Mouse (Mus musculus) gastrocnemius, adult 8-10 months (tissue): Measurements from ENCODE around the gene Rnf208. TPM values are rescaled to one million over a fixed set of nuclear protein-coding genes. Genes with fewer than 3 reads are reported as not detected.
A peak's percentile ranks its signal among the peaks of the same experiment; 100 is the strongest.

ENCODE experiments used
- DNase-seq, 2 experiments: peaks; one replicate each; pipeline ENCODE4 v3.0.0; 2022; ENCODE audit warnings: low spot score in 2 of 2
- total RNA-seq, 4 experiments: library from RNA; stranded (reverse); gene quantifications; 2 replicates each; pipeline ENCODE4 v1.2.4; 2022

The Rnf208 gene
- total RNA-seq, 4 experiments from 2014 or later, result 0.36 to 0.87 (median 0.69) TPM

DNA sequence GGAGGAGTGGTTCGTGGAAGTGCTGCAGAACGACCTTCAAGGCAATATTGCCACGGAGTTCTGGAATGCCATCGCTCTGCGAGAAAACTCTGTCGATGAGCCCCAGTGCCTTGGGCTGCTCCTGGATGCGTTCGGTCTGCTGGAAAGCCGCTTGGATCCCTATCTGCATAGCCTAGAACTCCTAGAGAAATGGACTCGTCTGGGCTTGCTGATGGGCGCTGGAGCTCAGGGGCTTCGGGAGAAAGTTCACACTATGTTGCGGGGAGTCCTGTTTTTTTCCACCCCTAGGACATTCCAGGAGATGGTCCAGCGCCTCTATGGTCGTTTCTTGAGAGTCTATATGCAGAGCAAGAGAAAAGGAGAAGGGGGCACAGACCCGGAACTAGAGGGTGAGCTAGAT, 31.0 kb downstream of the Rnf208 start:
- no peak for DNase-seq

DNA sequence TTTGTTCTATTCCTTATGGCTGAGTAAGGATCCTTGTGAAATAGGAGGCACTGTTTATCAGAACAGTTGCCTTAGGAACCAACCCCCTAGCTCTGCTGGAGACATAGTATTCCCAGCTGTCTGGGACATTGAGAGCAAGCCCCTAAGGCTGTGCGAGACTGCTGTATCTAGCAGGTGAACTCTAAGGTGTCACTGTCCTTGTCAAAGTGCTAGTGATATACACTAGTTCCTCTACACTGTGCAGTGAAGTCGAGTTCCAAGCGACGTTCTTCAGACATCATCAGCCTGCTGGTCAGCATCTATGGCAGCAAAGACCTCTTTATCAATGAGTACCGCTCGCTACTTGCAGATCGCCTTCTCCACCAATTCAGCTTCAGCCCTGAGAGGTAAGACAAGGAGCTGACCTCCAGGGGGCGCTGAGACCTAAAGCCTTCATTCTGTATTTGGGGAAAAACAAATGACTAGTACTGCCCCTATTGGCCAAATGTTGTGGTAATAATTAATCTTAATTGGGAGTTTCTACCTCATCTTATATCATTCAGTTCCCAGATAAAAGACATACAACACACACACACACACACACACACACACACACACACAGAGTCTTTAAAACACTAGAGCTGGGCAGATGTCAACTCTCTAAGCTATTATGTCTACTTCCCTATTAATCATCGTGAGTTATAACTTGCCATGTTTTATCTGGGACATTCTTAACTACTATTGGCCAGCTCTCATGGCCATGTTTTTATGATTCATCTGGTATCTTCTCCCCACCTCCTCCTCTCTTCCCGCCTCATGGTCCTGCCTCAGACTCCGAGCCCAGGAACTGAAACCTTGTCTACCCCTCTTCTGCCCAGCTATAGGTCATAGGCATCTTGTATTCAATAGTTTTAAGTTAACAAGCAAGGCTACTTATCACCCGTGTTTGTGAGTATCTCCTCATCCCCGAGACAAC, 37.1 kb downstream of the Rnf208 start:
- peak in 1 of 2 experiments; percentile 59 for DNase-seq

DNA sequence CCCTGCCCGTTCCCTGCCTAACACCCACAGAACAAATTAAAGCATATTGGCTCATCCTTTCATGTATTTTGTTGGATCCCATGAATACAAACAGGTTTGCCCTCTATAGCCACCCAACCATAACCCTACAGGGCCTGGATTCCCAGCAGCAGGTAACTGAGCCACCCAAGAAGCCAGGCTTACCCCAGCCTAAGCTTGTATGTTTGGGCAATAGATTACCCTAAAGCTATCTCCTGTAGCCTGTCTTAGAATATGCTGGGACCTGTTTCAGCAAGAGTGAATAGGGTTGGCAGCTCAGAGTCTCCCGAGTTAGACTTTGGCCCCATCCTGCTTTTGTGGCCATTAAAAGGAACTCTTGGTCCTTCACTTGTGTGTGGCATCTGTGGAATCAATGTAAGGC, 43.5 kb downstream of the Rnf208 start:
- no peak for DNase-seq

GRCm38 (mm10) chr2:25286314-25286713, 44.3 kb downstream of the Rnf208 start:
- DNase-seq, result no peak

DNA sequence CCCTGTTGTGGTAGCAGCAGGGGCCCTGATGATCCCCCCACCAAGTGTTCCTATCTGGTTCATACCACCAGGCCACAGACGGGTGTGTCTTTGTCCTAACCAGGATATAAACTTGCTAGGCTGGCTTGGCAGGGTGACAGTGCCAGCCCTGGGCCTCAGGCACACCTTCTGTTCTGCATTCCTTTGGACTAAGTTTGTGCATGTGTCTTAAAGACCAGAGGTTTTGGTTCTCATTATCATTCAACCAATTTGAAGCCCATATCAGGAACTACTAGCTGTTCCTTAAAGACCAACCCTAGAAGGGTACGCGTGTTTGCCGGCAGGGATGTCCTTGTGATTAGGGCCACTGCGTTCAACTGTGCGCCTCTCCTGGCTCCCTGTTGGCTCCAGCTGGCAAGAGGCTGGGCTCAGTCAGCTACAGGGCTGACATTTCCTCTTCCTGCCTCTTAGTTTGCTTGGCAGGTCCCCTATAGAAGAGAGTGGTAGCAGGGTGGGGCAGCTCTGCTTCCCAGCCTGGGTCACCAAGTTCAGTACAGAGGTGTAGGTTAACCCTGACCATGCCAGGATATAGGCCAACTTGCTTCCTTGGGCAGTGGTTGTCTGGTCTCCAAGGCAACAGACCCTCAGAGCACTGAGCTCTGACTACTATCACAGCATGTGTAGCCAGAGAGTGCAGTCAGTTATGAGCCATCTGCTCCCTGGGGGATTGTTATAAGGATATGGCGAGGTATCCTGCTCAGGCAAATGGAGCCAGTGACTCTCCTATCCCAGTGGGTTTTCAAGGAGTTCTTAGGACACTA, 45.0 kb downstream of the Rnf208 start:
- no peak for DNase-seq

- DNase-seq, result no peak
Observed at GRCm38 (mm10) chr2:25287927-25288649, 46.0 kb downstream of the Rnf208 start, which contains the start of gene Tmem210. Tmem210 (plus strand) TSS chr2:25288145.

DNA sequence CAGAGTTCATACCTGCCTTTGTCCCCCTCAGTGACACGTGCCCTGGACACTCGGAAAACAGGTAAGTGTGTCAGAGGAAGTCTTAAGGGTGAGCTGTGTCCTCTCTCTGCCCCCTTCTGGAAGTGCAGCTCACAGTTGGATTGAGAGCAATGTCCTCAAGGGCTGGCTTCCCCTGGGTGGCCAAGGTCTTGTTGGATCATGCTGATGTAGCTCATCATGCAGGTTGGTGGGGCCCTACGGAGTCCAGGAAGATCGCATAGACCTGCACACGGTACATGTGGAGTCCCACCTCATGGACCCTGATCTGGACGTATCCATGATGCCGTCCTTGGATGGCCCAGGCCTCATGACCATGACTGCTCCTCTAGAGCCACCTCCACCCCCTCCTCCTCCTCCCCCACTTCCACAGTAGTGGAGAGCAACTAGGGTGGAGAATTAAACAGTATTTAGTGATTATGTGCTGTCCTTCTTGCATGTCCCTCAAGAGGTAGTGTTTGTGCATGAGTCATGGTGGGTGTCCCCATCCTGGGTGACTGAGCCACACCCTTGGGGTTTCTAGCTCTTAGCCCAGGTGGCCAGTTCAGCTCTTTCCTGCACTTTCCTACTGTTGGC, 46.8 kb downstream of the Rnf208 start:
- no peak for DNase-seq

DNA sequence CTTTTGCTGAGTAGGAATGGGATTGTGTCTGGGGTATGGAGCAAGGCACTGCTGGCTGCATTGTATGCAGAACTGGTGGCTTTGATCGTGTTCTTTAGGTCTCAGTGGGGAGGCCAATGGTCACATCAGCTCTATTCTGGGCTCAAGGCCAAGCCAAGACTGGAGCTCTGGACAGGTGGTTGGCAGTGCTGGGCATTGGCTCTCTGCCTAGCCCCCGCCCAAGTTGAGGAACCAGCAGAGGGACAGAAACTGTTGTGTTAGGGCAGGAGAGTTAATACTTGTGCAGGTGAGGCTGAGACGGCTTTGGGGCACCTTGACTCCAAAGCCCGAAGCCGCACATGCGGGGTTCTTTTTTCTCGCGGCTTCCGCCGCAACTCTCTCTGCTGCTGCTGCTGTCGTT, 47.6 kb downstream of the Rnf208 start, which contains the start of gene Lrrc26:
Lrrc26 (plus strand) TSS at position 265 of the 400 bp plus-strand sequence.
- no peak for DNase-seq

DNA sequence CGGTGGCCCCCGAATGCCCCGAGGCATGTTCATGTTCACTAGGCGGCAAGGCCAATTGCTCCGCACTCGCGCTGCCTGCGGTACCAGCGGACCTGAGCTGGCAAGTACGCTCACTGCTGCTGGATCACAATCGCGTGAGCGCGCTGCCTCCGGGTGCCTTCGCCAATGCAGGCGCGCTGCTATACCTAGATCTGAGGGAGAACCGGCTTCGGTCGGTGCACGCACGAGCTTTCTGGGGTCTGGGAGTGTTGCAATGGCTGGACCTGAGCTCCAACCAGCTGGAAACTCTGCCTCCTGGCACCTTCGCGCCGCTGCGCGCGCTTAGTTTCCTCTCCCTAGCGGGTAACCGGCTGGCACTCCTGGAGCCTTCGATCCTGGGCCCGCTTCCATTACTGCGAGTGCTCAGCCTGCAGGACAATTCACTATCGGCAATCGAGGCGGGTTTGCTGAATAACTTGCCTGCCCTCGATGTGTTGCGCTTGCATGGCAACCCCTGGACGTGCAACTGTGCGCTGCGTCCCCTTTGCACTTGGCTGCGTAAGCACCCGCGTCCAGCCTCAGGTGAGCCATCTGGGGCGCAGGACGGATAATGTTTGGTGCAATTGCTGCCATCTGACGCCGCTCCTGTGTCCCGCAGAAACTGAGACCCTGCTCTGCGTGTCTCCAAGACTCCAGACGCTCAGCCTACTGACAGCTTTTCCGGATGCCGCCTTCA, 48.2 kb downstream of the Rnf208 start:
- no peak for DNase-seq

DNA sequence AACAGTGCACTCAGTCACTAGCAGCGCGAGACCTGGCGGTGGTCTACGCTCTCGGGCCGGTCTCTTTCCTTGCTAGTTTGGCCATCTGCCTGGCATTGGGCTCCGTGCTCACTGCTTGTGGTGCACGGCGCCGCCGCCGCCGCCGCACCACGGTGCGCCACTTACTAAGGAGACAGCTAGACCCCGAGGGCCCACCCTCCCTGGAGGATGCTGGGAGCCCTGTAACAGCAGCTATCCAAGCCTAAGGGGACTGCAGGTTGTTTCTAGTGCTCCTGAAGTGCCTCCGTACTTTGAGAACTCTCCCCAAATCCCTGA, 48.7 kb downstream of the Rnf208 start:
- DNase-seq, result no peak

- no peak for DNase-seq
Observed at GRCm38 (mm10) chr2:25291184-25292053, 49.4 kb downstream of the Rnf208 start.

DNA sequence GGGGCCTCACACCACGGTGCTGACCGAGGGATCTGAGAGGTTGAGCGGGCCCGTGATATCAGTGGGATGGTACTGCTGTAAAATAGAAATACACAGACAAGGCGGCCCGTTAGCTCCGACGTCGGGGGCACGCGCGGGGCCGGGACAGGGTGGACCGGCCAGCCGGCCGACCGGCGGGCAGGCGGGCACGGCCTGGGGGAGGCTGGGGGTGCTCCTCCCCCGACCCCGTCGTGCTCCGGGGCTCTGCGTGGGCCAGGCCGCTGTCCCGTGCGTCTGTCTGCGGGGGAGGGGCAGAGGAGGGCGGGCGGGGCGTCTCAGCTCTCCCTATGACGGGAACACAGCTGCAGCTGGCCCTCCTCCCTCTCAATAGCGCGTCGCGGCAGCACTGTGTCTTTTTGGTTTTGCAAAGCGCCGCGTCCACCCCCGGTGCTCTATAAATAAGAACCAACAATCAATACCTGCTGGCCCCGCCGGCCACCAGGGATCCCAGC, 50.0 kb downstream of the Rnf208 start:
- DNase-seq, result no peak

- DNase-seq, result peak; percentile 60 to 63
Observed at GRCm38 (mm10) chr2:25292856-25293255, 50.8 kb downstream of the Rnf208 start.

DNA sequence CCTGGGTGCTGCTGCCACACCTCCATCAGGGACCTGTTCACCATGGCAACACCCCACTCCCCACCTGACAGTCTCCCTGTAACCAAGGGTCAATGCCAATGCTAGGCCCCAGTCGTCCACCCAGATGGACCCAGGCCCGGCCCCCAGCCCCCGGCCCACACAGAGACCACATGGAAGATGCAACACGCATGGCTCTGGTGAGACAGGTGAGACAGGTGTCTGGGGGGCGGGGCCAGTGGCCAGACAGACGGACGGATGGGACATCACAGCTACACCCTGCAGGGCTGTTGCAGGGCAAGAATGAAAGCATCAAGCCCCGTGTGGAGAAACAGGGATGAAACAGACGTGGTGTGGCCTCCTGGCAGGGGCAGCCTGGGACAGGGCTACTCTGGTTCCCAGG, 51.7 kb downstream of the Rnf208 start:
- no peak for DNase-seq

Other genes with a start within 250 kb of the Rnf208 start
- gene Nsmf, start 187.9 kb upstream of the Rnf208 start, total RNA-seq, result 1 to 10 TPM; 5.6 to 8.4 (median 7.2) TPM
- not detected for gene Entpd8, start 162.0 kb upstream of the Rnf208 start, total RNA-seq
- gene Noxa1, start 147.1 kb upstream of the Rnf208 start, total RNA-seq, result not detected
- 1 to 10 TPM; 3.0 to 7.1 (median 5.9) TPM for gene Nrarp, start 61.5 kb upstream of the Rnf208 start, total RNA-seq
- under 1 TPM; 0.48 to 0.92 (median 0.76) TPM for gene Tor4a, start 45.4 kb upstream of the Rnf208 start, total RNA-seq
- gene Nelfb, start 30.8 kb upstream of the Rnf208 start, total RNA-seq, result 10 to 100 TPM; 20.8 to 28.3 (median 22.6) TPM
- gene Stpg3, start 27.6 kb upstream of the Rnf208 start, total RNA-seq, result not detected
- not detected for gene Fam166a, start 23.5 kb upstream of the Rnf208 start, total RNA-seq
- 100 to 1,000 TPM; 228 to 239 (median 232) TPM for gene Tubb4b, start 17.6 kb upstream of the Rnf208 start, total RNA-seq
- not detected for gene Slc34a3, start 7.9 kb upstream of the Rnf208 start, total RNA-seq
- not detected for gene Rnf224, start 5.5 kb upstream of the Rnf208 start, total RNA-seq
- not detected for gene Cysrt1, start 197 bp downstream of the Rnf208 start, total RNA-seq
- 1 to 10 TPM in 2 of 4 experiments, under 1 TPM in 2; 0.54 to 1.8 (median 1.2) TPM for gene AL732309.1, start 4.6 kb downstream of the Rnf208 start, total RNA-seq
- gene Tmem203, start 13.2 kb downstream of the Rnf208 start, total RNA-seq, result 10 to 100 TPM; 11.7 to 14.1 (median 13.1) TPM
- 1 to 10 TPM; 2.0 to 5.3 (median 2.6) TPM for gene Tprn, start 20.4 kb downstream of the Rnf208 start, total RNA-seq
- 10 to 100 TPM; 29.0 to 36.4 (median 31.2) TPM for gene Ssna1, start 30.2 kb downstream of the Rnf208 start, total RNA-seq
- 10 to 100 TPM; 30.4 to 33.4 (median 31.3) TPM for gene Anapc2, start 30.2 kb downstream of the Rnf208 start, total RNA-seq
- not detected for gene Tmem210, start 45.9 kb downstream of the Rnf208 start, total RNA-seq
- not detected for gene Lrrc26, start 47.7 kb downstream of the Rnf208 start, total RNA-seq
- gene Grin1, start 76.9 kb downstream of the Rnf208 start, total RNA-seq, result not detected
- gene Man1b1, start 90.1 kb downstream of the Rnf208 start, total RNA-seq, result 10 to 100 TPM; 13.9 to 15.0 (median 14.4) TPM
- gene Dpp7, start 114.1 kb downstream of the Rnf208 start, total RNA-seq, result 10 to 100 TPM; 12.8 to 20.3 (median 16.7) TPM
- gene Uap1l1, start 123.4 kb downstream of the Rnf208 start, total RNA-seq, result 10 to 100 TPM in 1 of 4 experiments, 1 to 10 TPM in 3; 3.6 to 11.9 (median 4.8) TPM
- not detected for gene Sapcd2, start 130.1 kb downstream of the Rnf208 start, total RNA-seq
- 1 to 10 TPM; 3.8 to 8.0 (median 6.2) TPM for gene Entpd2, start 153.6 kb downstream of the Rnf208 start, total RNA-seq
- 10 to 100 TPM; 12.6 to 19.9 (median 15.7) TPM for gene Npdc1, start 157.1 kb downstream of the Rnf208 start, total RNA-seq
- gene Fut7, start 181.0 kb downstream of the Rnf208 start, total RNA-seq, result not detected
- gene Abca2, start 186.4 kb downstream of the Rnf208 start, total RNA-seq, result 10 to 100 TPM; 14.6 to 19.4 (median 16.0) TPM
- 1 to 10 TPM in 1 of 4 experiments, under 1 TPM in 2, not detected in 1; 0.64 to 1.1 (median 0.77) TPM for gene Clic3, start 214.6 kb downstream of the Rnf208 start, total RNA-seq
- 10 to 100 TPM; 11.2 to 15.0 (median 14.9) TPM for gene Paxx, start 218.8 kb downstream of the Rnf208 start, total RNA-seq
- gene Ptgds, start 227.8 kb downstream of the Rnf208 start, total RNA-seq, result not detected